Mouse (Mus musculus) megakaryocyte, embryonic 14.5 days (primary cell): ENCODE results near the gene Bcas3.

Experiments used
- FLI1 ChIP-seq: IDR thresholded peaks from 2 replicates; pipeline ENCODE4 v1.6.1; 2012; ENCODE audit warnings: low read length, inconsistent platforms, mixed read lengths
- GATA1 ChIP-seq: IDR thresholded peaks from 3 replicates; pipeline ENCODE4 v1.6.1; 2012; ENCODE audit warnings: mixed read lengths, low read length, inconsistent platforms, borderline replicate concordance

- TF ChIP-seq FLI1: no peak
- TF ChIP-seq GATA1: no peak
Observed at GRCm38 (mm10) chr11:85447375-85447774, 94.4 kb downstream of the Bcas3 start.
